Mouse (Mus musculus): ENCODE data around the gene Defa25. TPM values are rescaled to one million over a fixed set of nuclear protein-coding genes. Genes with fewer than 3 reads are reported as not detected.
"Not testable (repeated sequence)": the region's sequence is repeated elsewhere in the genome, so short reads cannot be mapped to it uniquely, and the experiment has no call there.

Gene Defa25
- polyA plus RNA-seq (2012; rRNA removed), result not detected in 2 replicates

DNA sequence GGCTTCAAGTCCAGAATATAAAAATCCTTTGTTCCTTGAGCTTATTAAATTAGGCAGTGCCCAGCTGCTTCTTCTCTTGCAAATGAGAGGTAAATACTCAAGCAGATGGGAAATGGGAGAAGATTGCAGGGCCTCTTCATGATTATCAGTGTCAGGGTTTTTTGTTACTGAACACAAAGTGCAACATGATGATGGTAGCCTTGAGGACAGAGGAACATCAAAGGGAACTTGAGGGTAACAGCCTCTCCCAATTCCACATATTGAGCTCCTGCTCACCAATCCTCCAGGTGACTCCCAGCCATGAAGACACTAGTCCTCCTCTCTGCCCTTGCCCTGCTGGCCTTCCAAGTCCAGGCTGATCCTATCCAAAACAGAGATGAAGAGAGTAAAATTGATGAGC, at the start of gene Defa25:
Gene Defa25, plus strand, starts transcription at position 301 of the 400 bp plus-strand sequence.
- not testable (repeated sequence) for H3K27ac ChIP-seq (ENCODE audit: insufficient read depth, low read length); H3K4me1 ChIP-seq (ENCODE audit: control insufficient read depth, insufficient read depth, low read length); H3K4me3 ChIP-seq (ENCODE audit: insufficient read depth, low read length)

GRCm38 (mm10) chr8:21054747-21055146, 29.5 kb upstream of the Defa25 start, which contains the start of gene Defa23:
Gene Defa23, plus strand, starts transcription at chr8:21055047.
- not testable (repeated sequence) for H3K4me3 ChIP-seq (ENCODE audit: insufficient read depth, low read length); H3K27ac ChIP-seq (ENCODE audit: insufficient read depth, low read length); H3K4me1 ChIP-seq (ENCODE audit: control insufficient read depth, insufficient read depth, low read length)

GRCm38 (mm10) chr8:21064738-21065137, 19.5 kb upstream of the Defa25 start, which contains the start of gene Defa35:
Gene Defa35, plus strand, starts transcription at chr8:21065038.
- H3K27ac ChIP-seq (ENCODE audit: insufficient read depth, low read length); H3K4me3 ChIP-seq (ENCODE audit: insufficient read depth, low read length); H3K4me1 ChIP-seq (ENCODE audit: control insufficient read depth, insufficient read depth, low read length): not testable (repeated sequence)

- TF ChIP-seq POLR2A (IDR thresholded peaks at IDR 0.05; ENCODE audit: extremely low read depth, insufficient read depth, low read length) (no peak), CTCF (IDR thresholded peaks at IDR 0.05; ENCODE audit: extremely low read depth, insufficient read depth, low read length) (no peak)
- Histone ChIP-seq H3K4me3 (ENCODE audit: insufficient read depth, low read length) (no peak overlapping the region), H3K4me1 (ENCODE audit: control insufficient read depth, insufficient read depth, low read length) (no peaks in the 10 kb centered on the region), H3K27ac (ENCODE audit: insufficient read depth, low read length) (no peak overlapping the region)
Measured at GRCm38 (mm10) chr8:21093106-21093505, 8.9 kb downstream of the Defa25 start.

DNA sequence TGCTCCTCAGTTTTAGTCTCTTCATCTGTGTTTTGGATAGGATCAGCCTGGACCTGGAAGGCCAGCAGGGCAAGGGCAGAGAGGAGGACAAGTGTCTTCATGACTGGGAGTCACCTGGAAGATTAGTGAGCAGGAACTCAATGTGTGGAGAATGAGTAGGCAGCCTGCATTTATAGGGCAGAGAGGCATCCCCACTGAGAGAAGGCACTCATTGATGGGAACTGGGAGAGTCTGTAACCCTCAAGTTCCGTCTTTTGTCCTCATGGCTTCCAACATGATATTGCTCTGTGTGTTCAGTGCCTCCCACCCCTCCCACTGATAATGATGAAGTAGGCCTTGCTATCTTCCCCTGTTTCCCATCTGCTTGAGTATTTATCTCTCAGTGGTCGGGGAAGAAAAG, 11.7 kb downstream of the Defa25 start, which contains the start of gene Gm14851:
Gene Gm14851, minus strand, starts transcription at position 101 of the 400 bp plus-strand sequence.
- H3K27ac ChIP-seq (ENCODE audit: insufficient read depth, low read length); H3K4me1 ChIP-seq (ENCODE audit: control insufficient read depth, insufficient read depth, low read length); H3K4me3 ChIP-seq (ENCODE audit: insufficient read depth, low read length): not testable (repeated sequence)

DNA sequence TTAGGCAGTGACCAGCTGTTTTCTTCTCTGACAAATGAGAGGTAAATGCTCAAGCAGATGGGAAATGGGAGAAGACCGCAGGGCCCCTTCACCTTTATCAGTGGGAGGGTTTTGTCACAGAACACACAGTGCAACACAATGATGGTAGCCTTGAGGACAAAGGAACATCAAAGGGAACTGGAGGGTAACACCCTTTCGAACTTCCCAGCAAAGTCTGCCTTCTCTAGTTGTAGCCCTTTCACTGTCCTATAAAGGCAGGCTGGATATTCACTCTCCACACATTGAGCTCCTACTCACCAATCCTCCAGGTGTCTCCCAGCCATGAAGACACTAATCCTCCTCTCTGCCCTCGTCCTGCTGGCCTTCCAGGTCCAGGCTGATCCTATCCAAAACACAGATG, 50.1 kb downstream of the Defa25 start, which contains the start of gene Defa30:
Gene Defa30, plus strand, starts transcription at position 301 of the 400 bp plus-strand sequence.
- not testable (repeated sequence) for H3K4me1 ChIP-seq (ENCODE audit: control insufficient read depth, insufficient read depth, low read length); H3K27ac ChIP-seq (ENCODE audit: insufficient read depth, low read length); H3K4me3 ChIP-seq (ENCODE audit: insufficient read depth, low read length)

Other genes with a start within 250 kb of the Defa25 start
- not detected in 2 replicates for gene Defb33, start 191.8 kb upstream of the Defa25 start, polyA plus RNA-seq (2012; rRNA removed)
- gene Gm15056, start 181.8 kb upstream of the Defa25 start, polyA plus RNA-seq (2012; rRNA removed), result not detected in 2 replicates
- not detected in 2 replicates for gene Gm6040, start 162.4 kb upstream of the Defa25 start, polyA plus RNA-seq (2012; rRNA removed)
- gene AY761185, start 139.7 kb upstream of the Defa25 start, polyA plus RNA-seq (2012; rRNA removed), result not detected in 2 replicates
- gene Defa21, start 58.9 kb upstream of the Defa25 start, polyA plus RNA-seq (2012; rRNA removed), result not detected in 2 replicates
- gene Defa23, start 29.4 kb upstream of the Defa25 start, polyA plus RNA-seq (2012; rRNA removed), result not detected in 2 replicates
- gene Defa35, start 19.4 kb upstream of the Defa25 start, polyA plus RNA-seq (2012; rRNA removed), result not detected in 2 replicates
- not detected in 2 replicates for gene Gm14851, start 11.6 kb downstream of the Defa25 start, polyA plus RNA-seq (2012; rRNA removed)
- gene Defa30, start 50.2 kb downstream of the Defa25 start, polyA plus RNA-seq (2012; rRNA removed), result not detected in 2 replicates
- not detected in 2 replicates for gene Defa22, start 77.8 kb downstream of the Defa25 start, polyA plus RNA-seq (2012; rRNA removed)
- gene Defa31, start 107.2 kb downstream of the Defa25 start, polyA plus RNA-seq (2012; rRNA removed), result not detected in 2 replicates
- gene Gm15293, start 117.1 kb downstream of the Defa25 start, polyA plus RNA-seq (2012; rRNA removed), result not detected in 2 replicates
- gene Gm15292, start 165.3 kb downstream of the Defa25 start, polyA plus RNA-seq (2012; rRNA removed), result not detected in 2 replicates
- not detected in 2 replicates for gene Defa27, start 231.1 kb downstream of the Defa25 start, polyA plus RNA-seq (2012; rRNA removed)
- gene Defa29, start 242.6 kb downstream of the Defa25 start, polyA plus RNA-seq (2012; rRNA removed), result not detected in 2 replicates